Mouse (Mus musculus): ENCODE results near the gene Hhipl1. TPM values are rescaled to one million over a fixed set of nuclear protein-coding genes. Genes with fewer than 3 reads are reported as not detected.

Gene Hhipl1
- total RNA-seq, 2 experiments from 2014 or later = 0.91 to 0.95 TPM

GRCm38 (mm10) chr12:108277341-108277841, 28.7 kb upstream of the Hhipl1 start:
- DNase-seq = no peak

GRCm38 (mm10) chr12:108278221-108278918, 27.7 kb upstream of the Hhipl1 start:
- no peak for DNase-seq

DNA sequence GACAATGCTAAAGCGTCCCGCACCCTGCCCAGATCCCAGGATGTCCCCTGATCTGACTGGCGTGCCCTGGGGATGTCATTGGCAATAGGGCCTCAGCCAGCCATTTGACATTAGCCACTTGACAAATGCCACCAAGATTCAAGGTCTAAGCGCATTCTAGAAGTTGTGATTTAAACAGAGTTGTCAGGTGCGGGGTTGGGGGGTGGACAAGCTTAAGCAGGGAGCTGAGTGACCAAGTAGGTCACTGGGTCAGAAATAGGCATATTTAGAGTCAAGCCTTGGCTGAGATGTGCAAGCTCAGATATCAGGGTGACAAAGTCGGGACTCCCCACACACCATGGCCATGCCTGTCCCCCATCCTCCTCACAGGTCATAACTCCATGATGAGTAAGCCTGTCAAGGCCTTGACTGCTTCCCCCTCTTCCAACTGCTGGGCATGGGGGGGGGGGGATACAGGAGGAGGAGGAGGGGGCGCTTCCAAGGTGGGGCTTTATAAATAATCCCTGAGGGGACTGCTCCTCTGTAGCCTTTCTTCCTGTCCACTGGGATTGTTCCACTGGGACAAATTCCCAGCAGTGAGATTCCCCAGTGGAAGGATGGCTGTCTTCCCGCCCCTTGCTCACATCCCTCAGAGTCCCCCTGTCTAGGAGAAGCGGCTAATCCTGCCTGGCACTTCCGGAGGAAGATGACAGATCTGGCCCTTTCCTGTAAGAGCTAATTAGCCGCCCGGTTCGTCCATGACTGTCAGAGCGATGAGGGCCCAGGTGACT, 21.4 kb upstream of the Hhipl1 start:
- DNase-seq = no peak

DNA sequence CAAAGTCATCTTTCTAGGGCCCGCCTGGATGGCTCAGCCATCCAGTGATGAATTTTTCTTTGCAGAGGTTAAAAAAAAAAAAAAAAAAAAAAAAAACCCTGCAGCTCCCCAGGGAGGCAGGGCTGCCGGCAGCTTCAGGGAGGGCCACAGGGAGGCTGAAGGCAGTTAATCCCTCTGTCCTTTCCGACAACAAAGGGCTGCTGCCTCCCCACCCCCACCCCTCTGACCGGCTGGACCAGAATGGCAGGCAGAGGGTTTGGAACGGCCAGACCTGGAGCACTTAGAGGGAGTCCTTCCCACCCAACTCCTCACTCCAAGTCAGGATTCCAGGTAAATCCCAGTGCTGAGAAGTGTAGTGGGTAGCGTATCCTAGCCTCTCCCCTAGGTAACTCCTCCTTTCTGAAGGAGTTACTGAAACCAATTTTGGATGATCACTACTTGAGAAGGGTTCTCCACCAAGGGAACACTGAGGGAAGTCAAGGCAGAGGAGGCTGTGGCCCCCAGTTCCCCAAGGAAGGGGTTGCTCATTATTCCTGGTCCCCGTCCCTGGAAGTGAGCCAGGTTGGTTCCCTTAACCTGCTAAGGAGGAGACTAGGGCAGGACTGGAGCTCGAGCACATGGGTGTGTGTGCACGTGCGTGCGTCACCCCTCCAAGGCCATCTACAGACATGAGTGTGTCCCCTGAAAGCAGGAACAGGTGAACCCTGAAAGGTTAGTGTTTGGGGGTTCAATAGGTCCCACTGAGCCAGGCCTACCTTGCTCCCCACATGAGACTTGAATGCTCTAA, 20.7 kb upstream of the Hhipl1 start:
- DNase-seq = no peak

DNA sequence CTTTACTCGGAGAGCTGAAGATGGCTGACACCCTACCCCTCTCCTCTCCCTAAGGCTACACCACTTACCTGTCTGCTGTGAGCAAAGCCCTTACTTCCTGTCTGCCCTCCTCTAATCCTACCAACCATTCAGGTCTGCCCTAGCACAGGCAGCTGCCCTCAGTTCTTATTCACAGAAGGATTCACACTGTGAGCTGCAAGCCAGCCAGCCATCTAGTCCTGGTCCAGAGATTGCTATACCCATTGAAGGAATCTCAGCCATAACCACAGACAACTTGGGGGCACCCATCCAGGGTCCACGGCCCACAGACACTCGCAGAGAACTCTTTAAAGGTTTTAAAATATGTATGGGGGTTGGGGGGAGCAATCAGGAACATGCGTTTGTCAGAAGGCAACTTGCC, 19.7 kb upstream of the Hhipl1 start:
- no peak for DNase-seq

DNA sequence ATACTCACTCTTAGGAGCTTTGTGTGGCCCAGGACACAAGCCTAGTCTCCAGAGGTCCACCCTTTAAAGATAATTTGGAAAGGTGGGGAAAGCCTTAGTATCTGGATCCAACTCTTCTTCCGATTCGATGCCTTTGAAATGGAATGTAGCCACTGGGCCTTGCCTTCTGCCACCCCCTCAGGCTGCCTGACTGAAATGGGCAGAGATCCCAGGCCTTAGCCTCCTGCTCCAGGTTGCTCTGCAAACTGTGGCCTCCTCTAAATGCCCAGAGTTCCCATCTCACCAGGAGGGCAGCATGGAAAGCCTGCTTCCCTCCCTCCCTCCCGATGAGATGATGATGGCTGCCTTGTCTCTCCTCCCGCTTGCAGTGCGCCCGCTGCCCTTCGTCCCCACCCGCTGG, 19.1 kb upstream of the Hhipl1 start:
- DNase-seq = no peak

DNA sequence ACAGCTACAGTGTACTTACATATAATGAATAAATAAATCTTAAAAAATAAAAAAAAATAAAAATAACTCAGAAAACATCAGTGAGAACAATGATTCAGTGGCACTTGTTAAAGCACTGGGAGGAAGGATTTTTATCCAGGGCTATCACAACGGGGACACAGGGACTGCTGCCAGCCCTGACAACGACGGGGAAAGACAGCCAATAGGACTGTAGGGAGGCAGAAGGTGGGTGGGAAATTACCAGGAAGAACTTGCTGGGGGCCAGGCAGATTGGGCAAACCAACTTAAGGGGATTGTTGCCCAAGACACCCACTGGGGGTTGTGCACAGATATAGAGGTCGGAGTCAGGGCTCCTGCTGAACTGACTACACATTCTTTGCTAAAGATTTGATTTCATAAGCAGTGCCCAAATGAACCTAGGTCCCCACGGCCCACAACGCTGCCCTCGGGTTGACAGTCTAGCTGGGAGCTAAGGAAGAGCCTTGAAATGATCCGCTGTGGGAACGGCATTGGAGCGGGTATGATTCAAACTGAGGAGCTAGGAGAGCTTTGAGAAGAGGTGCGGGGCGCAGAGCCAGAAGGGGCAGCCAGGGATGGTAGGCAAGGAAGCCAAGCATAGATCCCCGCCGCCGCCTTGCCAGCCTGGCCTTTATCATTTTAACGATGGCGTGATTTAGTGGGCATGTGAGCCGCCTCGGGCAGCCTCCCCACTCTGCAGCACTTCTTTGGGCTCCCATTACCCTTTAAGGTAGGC, 17.8 kb upstream of the Hhipl1 start:
- no peak for DNase-seq

DNA sequence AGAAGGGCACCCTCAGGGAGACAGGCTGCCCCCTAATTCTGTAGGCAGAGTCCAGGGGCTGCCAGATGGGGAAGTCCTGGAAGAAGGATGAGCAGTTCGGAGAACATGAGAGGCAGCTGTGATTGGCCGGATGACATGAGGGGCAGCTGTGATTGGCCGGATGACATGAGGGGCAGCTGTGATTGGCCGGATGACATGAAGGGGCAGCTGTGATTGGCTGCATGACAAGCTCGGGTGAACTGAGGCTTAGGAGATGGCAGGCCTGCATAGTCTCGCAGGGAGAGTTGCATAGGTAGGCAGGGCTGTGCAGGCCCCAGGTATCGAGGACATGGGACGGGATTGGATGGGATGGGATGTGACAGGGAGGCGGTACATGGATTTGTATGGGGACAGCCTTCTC, 13.7 kb upstream of the Hhipl1 start:
- peak; percentile 28 for DNase-seq

DNA sequence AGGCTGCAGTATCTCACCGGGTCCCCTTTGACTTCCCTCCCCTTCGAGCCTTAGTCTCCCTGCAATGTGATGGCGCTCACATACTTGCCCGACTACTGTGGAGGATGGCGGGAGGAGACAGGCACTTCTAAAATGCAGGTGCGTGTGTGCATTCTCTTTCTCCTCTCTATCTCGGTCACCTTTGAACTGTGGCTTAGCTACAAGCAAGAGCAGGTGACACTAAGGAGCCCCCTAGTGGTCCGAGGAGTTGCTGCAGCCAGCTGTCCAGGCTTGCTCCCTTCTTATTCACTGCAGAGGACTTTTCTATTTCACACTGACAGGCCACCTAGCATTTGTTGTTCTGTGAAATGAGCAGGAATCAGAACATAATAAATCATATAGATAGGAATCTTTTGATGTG, 13.1 kb upstream of the Hhipl1 start:
- DNase-seq = peak; percentile 64

- DNase-seq = no peak
Measured at GRCm38 (mm10) chr12:108294620-108295019, 11.4 kb upstream of the Hhipl1 start.

DNA sequence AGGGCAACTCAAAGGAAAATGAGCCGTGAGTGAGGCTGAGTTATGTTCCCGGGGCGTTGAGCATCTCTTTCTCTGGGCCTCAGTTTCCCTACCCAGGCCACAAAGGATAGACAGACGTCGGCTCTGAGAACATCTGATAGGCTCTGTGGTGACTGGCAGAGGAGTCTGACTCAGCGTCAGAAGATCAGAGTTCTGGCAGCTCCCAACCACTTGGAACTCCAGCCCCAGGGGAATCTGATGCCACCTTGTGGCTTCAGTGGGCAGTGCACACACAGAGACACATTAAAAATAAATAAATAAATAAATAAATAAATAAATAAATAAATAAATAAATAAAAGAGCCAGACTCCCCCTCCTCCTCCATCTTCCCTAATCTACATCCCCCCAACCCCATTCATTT, 9.0 kb upstream of the Hhipl1 start:
- no peak for DNase-seq

- DNase-seq = no peak
Measured at GRCm38 (mm10) chr12:108301006-108301405, 5.1 kb upstream of the Hhipl1 start.

DNA sequence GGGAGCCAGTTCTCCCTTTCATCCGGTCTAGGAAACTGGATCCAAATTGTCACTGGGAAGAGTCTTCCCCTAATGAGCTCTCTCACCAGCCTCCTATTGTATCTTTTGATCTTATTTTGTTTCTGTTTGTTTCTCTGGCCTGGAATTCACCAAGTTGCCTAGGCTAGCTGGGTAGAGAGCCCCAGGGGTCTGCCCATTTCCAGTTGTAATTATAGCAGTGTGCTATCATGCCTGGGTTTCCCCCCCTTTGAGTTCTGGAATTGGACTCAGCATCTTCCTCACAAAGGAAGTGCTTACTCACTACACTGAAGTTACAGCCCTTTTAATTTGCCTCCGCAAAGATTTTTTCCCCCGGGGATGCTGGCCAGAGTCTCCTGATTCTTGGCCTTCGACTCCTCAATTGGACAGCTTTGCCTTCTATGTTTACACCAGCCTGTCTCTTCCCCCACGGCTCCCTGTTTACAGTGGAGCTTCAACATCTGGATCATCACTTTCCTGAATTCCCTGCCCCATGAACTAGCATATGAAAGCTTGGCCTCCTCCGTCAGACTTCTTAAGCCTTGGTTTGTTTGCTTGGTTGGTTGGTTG, 2.2 kb upstream of the Hhipl1 start:
- DNase-seq = peak; percentile 55

DNA sequence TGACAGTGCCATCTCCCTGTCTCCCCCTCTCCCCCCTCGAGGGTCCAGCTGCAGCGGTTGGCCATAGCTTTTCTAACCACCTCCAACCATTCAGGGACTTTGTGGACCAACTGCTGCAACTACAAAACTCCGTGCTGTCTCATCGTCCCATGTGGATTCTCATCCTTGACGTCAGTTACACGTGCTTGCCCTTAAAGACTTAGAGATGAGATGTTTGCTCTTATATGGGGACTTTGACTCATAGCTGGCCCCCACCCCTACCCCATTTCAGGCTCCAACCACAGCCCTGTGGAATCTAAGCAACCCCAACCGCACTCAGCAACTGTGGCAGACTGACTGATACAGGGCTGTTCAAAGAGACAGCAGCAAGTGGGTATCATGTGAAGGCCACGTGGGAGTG, 898 bp upstream of the Hhipl1 start:
- no peak for DNase-seq

DNA sequence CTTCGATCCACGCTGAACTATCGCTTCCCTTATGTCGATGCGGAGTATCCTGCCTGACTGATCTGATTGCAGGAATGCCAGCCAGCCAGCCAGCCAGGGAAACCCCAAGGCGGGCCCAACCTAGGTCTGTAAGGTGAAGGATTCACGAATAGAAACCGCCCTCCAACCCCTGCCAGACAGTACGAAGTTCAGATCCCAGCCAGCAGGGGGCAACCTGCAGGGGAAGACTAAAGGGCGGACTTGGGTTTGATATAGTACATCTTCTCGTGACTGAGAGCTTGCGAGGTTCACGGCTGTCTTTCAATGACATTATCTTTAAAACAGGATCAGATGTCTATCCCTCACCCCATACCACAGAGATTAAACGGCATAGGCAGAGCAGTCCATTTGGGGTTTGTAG, 1.5 kb downstream of the Hhipl1 start:
- no peak for DNase-seq

GRCm38 (mm10) chr12:108308363-108308856, 2.3 kb downstream of the Hhipl1 start:
- peak; percentile 78 for DNase-seq

- DNase-seq = peak; percentile 78
Measured at GRCm38 (mm10) chr12:108309116-108309794, 3.2 kb downstream of the Hhipl1 start.

DNA sequence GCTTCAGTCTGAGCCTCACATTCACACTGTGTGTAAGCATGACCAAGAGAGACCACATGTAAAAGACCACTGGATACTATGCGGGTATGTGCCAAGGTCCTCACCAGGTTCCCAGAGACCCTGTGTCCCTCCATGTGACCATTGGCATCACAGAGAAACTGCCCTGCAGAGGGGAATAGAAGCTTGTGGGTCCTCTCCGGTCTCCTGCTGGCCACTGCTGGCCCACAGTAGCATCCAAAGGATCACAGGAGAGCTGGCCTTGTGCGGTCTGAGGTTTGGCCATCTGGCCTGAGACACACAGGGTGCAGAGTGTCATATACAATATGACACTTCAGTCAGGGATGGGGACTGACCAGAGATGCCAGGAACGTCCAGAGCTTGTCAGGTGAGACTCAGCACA, 4.0 kb downstream of the Hhipl1 start:
- no peak for DNase-seq

GRCm38 (mm10) chr12:108310456-108311027, 4.5 kb downstream of the Hhipl1 start:
- no peak for DNase-seq

DNA sequence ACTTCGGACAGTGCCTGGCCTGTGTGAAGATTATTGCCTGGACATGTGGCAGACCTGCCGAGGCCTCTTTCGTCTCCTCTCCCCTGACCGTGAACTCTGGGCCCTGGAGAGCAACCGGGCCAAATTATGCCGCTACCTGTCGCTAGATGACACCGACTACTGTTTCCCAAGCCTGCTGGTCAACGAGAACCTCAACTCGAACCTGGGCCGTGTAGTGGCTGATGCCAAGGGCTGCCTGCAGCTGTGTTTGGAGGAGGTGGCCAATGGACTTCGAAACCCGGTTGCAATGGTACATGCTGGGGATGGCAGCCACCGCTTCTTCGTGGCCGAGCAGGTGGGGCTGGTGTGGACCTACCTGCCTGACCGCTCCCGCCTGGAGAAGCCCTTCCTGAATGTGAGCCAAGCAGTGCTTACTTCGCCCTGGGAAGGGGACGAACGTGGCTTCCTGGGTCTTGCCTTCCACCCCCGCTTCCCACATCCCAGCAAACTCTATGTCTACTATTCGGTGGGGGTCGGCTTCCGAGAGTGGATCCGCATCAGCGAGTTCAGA, 5.7 kb downstream of the Hhipl1 start:
- no peak for DNase-seq

Measured in gastrocnemius, postnatal 25 days (tissue).